Mouse (Mus musculus) erythroblast, embryonic 14.5 days (primary cell): ENCODE measurements at regions not wholly inside any gene's neighbourhood (a gene's known extent, or its start where the extent isn't known, plus 50 kb on each side); places are given as distances from the start of the nearest gene placed in this dataset.

Experiments used
- H3K27me3 ChIP-seq: 2 replicates; pipeline ENCODE4 v1.6.1; 2012; ENCODE audit warnings: inconsistent platforms; ENCODE audit not compliant: control insufficient read depth
- H3K36me3 ChIP-seq: 2 replicates; pipeline ENCODE4 v1.6.1; 2012; ENCODE audit warnings: mild to moderate bottlenecking, inconsistent platforms; ENCODE audit not compliant: control insufficient read depth
- H3K4me1 ChIP-seq: 2 replicates; pipeline ENCODE4 v1.6.1; 2012; ENCODE audit warnings: inconsistent platforms; ENCODE audit not compliant: control insufficient read depth
- H3K4me3 ChIP-seq: replicated peaks from 2 replicates; pipeline ENCODE3; 2012; ENCODE audit warnings: moderate library complexity, mild to moderate bottlenecking, inconsistent platforms
- H3K9me3 ChIP-seq: 2 replicates; pipeline ENCODE4 v1.6.1; 2012; ENCODE audit warnings: low read length, inconsistent platforms, mixed read lengths; ENCODE audit not compliant: control insufficient read depth
- GATA1 ChIP-seq: IDR thresholded peaks from 2 replicates; pipeline ENCODE4 v1.6.1; 2012; ENCODE audit warnings: low read length, inconsistent platforms, mixed read lengths
- TAL1 ChIP-seq: IDR thresholded peaks from 3 replicates; pipeline ENCODE4 v1.6.1; 2012; ENCODE audit warnings: low read length, inconsistent platforms, mixed read lengths

GRCm38 (mm10) chr2:168842261-168842740, 74.6 kb upstream of the Sall4 start:
- Histone ChIP-seq H3K4me3 (no peak overlapping the region), H3K36me3 (no peaks in the 10 kb centered on the region), H3K9me3 (peaks cover 3% of the 10 kb centered on the region; the same call in 1 of the 2 replicates), H3K4me1 (peaks cover 2% of the 10 kb centered on the region; the same call in 1 of the 2 replicates), H3K27me3 (peaks cover 66% of the 10 kb centered on the region)
- no peak for TF ChIP-seq TAL1
- no peak for TF ChIP-seq GATA1

- H3K36me3 ChIP-seq: no peaks in the 10 kb centered on the region
- peaks cover 68% of the 10 kb centered on the region for H3K27me3 ChIP-seq
- H3K4me1 ChIP-seq: peaks cover 2% of the 10 kb centered on the region; the same call in 1 of the 2 replicates
- no peak overlapping the region for H3K4me3 ChIP-seq
- TF ChIP-seq TAL1: no peak
- no peak for TF ChIP-seq GATA1
- peaks cover 3% of the 10 kb centered on the region; the same call in 1 of the 2 replicates for H3K9me3 ChIP-seq
These were observed 73.9 kb upstream of the Sall4 start for GRCm38 (mm10) chr2:168841713-168842045.

DNA sequence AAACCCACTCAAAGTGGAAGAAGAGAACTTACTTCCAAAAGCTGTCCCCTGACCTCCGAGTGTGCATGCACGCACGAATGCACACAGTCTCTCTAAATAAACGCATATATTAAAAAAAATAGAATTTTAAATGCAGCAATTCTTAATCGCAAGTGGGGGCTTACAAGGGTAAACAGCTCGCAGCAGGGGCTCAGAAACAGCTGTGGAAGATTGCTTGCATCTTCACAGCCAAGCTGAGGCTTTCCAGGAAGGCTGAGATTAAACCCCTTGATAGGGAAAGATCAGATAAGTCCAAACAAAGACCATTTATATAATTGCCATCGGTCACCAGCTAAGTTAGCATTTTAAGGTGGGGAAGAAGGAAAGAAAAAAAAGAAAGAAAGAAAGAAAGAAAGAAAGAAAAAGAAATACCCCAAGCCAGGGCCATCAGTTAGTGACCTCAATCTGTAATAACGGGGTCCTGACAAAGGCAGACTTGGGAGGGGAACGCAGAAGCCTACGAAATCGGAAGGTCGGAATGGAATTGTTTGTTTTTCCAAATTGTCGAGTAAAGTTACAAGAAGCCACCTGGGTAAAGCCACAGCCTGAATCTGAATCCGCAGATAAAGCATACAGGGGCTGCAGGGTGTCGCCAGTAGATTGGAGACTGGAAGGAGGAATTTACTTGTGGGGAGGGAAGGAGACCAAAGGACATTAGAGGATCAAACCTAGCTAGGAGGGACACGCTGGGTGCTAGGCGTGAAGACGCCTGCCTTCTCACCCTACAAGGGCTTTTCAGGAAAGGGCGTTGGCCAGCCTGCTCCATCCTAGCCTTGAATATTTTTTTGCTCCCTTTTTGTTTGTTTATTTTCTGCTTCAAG, 73.3 kb upstream of the Sall4 start:
- Histone ChIP-seq H3K4me3 (no peak overlapping the region), H3K4me1 (peaks cover 2% of the 10 kb centered on the region; the same call in 1 of the 2 replicates), H3K9me3 (peaks cover 3% of the 10 kb centered on the region; the same call in 1 of the 2 replicates), H3K36me3 (no peaks in the 10 kb centered on the region), H3K27me3 (peaks cover 68% of the 10 kb centered on the region)
- TF ChIP-seq TAL1: no peak
- no peak for TF ChIP-seq GATA1

DNA sequence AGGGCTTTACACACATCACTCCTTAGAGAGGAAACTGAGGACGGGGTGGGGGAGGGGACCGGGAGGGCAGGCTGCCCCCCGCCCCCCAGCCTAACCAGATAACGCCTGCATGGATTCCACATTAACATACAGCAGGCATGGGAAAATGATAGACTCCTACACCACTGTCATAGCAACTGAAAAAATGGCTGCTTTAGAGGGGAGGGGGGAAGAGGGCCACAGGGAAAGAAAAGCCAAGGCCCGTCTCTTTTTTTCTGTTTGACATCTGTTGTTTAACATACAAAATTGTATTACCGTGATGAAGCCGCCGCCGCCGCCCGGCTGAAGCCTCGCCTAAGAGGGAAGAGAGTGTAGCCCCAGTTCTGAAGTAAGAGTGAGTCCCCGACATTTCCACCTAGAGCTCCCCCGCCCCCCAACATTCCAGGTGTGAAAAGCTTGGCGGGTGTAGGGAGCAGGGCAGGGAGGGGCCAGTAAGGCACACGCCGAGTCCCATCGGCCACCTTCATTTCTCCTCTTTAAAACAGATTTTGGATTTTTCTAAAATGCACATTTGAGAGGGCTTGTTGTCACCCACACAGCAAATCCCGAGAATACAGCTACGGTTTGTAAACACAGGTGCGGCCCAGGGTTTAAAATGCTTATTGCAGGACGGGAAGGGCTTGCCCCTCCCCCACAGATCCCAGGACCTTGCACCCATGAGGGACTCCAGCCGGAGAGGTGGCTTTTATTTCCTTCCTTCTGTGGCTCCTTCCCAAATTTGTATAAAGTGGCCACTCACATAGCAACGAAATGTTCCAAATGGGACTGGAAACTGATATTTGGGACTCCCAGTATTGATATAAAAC, 72.3 kb upstream of the Sall4 start:
- peaks cover 3% of the 10 kb centered on the region; the same call in 1 of the 2 replicates for H3K9me3 ChIP-seq
- H3K4me3 ChIP-seq: no peak overlapping the region
- TF ChIP-seq GATA1: no peak
- no peak for TF ChIP-seq TAL1
- peaks cover 66% of the 10 kb centered on the region for H3K27me3 ChIP-seq
- H3K36me3 ChIP-seq: no peaks in the 10 kb centered on the region
- peaks cover 2% of the 10 kb centered on the region; the same call in 1 of the 2 replicates for H3K4me1 ChIP-seq

DNA sequence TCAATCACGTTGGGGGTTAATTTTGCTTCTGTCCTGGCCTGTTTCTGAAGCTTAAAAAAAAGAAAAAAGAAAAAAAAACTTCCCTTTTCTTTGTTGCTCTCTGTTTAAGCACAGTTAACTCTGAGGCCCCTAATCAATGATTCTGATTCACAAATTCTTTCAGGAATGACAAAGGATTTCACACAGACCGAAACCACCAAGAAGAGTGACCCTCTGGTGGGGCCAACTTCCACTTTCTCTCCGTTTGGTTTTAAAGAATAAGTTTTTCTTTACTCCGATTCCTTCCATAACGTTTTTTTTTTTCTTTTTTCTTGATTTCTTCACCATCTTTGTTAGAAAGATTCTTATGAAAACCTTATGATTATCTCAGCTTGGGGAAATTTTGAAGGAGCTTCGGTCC, 71.5 kb upstream of the Sall4 start:
- no peak for TF ChIP-seq GATA1
- no peak for TF ChIP-seq TAL1
- Histone ChIP-seq H3K4me1 (peaks cover 2% of the 10 kb centered on the region; the same call in 1 of the 2 replicates), H3K4me3 (no peak overlapping the region), H3K27me3 (peaks cover 63% of the 10 kb centered on the region), H3K9me3 (peaks cover 3% of the 10 kb centered on the region; the same call in 1 of the 2 replicates), H3K36me3 (no peaks in the 10 kb centered on the region)

DNA sequence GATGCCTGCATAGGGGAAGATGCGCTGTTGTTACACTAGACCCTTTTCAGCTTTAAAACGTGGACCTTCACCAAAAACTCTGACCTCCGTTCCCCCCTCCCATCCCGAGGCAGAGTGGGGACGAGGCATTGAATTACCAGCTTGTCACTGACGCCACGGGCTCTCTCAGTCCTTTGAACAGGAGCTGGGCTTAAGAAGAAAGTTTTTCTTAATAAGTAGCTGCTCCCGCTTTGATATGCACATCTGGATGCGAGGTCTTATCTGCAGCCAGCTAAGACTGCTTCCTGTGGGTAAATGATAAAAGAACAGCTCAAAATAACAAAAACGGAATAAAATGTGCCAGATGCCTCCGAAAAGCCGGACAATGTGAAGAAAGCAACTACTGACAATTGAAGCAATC, 70.9 kb upstream of the Sall4 start:
- H3K36me3 ChIP-seq: no peaks in the 10 kb centered on the region
- TF ChIP-seq TAL1 (no peak), GATA1 (no peak)
- H3K27me3 ChIP-seq: peaks cover 58% of the 10 kb centered on the region
- no peak overlapping the region for H3K4me3 ChIP-seq
- peaks cover 3% of the 10 kb centered on the region; the same call in 1 of the 2 replicates for H3K9me3 ChIP-seq
- peaks cover 2% of the 10 kb centered on the region; the same call in 1 of the 2 replicates for H3K4me1 ChIP-seq

- H3K27me3 ChIP-seq: peaks cover 54% of the 10 kb centered on the region
- peaks cover 2% of the 10 kb centered on the region; the same call in 1 of the 2 replicates for H3K4me1 ChIP-seq
- TF ChIP-seq TAL1 (no peak), GATA1 (no peak)
- H3K4me3 ChIP-seq: no peak overlapping the region
- H3K9me3 ChIP-seq: peaks cover 3% of the 10 kb centered on the region; the same call in 1 of the 2 replicates
- H3K36me3 ChIP-seq: no peaks in the 10 kb centered on the region
These were observed 70.3 kb upstream of the Sall4 start for GRCm38 (mm10) chr2:168837951-168838570.

GRCm38 (mm10) chr2:168834771-168835170, 67.0 kb upstream of the Sall4 start:
- Histone ChIP-seq H3K9me3 (no peaks in the 10 kb centered on the region), H3K27me3 (peaks cover 21% of the 10 kb centered on the region), H3K4me1 (peaks cover 2% of the 10 kb centered on the region; the same call in 1 of the 2 replicates), H3K4me3 (no peak overlapping the region), H3K36me3 (no peaks in the 10 kb centered on the region)
- TF ChIP-seq TAL1 (no peak), GATA1 (no peak)
